Mouse (Mus musculus) heart, postnatal 4 days (tissue): ENCODE data around the gene Rad51d. TPM values are rescaled to one million over a fixed set of nuclear protein-coding genes. Genes with fewer than 3 reads are reported as not detected.
"Not testable (repeated sequence)": the region's sequence is repeated elsewhere in the genome, so short reads cannot be mapped to it uniquely, and the experiment has no call there.

Experiments used
- DNase-seq: peaks from one replicate; pipeline ENCODE4 v3.0.0; 2021
- total RNA-seq, 2 experiments: library from RNA; stranded (reverse); gene quantifications; 2 replicates each; pipeline ENCODE4 v1.2.3; 2021

Rad51d gene
- total RNA-seq, 2 experiments from 2014 or later: 10.2 to 11.0 TPM

DNA sequence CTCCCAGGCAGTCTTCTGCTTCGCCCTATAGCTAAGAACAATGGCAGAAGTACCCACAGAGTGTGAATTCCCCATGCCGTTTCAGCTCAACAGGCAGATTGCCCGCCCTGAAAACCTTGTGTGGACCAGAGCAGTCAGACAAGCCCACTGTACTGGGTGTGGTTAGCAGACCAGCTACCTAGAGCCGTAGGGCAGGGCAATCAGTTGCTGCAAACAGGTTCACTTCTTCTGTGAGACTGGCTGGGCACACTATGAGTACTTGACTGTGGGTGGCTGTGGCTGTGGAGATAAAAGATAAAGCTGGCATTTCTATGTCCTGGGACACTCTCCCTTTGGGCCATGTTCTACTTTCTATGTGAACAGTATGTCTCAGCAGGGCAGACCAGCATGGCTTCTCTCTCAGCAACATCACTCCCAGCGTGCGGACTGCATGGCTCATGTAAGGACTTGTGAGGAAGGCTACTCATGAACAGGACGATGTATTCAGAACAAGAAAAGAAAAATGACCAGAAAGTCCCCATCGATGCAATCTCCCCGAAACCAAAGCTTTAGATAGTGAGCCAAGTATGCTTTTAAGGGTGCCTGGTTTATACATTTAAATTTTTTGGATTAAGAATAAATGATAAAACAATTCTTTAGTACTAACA, 35.0 kb downstream of the Rad51d start:
- no peak for DNase-seq

DNA sequence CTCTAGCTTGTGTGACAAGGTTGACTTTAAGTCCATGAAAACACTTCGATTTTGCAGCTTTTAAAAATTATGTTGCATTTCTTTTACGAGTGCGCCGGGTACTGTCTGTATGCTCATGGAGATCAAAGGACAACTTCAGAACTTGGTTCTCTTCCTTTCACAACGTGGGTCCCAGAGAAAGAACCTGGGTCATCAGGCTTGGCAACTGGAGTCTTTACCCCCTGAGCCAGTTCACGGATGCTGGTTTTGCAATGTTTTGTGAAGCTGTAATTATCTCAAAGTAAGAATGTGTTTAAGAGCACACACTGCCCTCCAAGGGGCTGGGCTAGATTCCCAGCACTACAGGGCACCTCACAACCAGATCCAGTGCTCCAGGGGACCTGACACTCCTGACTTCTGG, 36.3 kb downstream of the Rad51d start:
- no peak for DNase-seq

DNA sequence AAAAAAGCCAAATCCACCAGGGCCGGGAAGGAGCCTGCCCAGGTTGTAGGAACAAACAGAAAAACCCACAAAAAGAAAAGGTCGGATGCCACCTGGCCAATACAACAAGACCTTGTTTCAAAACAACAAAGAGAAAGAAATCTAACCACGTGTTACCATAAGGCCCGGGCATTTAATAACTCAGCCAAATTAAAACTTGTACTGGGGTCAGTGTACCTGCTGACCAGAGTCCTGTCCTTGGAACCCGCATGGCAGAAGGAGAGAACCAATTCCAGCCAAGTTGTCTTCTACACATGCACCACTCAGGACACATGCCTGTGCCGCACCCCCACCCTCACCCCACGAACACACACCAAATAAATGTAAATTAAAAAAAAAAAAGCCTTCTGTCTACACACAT, 37.5 kb downstream of the Rad51d start:
- no peak for DNase-seq

DNA sequence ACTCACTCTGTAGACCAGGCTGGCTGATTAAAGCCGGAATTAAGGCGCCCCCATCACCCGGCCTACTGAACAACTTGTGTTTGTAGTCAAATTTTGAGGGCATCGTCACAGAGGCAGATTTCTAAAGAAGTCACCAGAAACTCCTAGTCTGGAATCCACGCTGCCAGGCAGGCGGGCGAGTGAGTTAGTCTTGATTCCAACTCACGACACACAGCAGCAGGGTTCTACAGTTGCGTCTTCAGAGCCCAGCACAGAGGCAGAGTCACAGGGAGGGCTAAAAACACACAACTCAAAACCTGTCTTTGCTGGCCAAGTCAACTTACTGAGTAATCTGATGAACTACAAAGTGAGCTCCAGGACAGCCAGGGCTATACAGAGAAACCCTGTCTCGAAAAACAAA, 37.9 kb downstream of the Rad51d start:
- DNase-seq: no peak

DNA sequence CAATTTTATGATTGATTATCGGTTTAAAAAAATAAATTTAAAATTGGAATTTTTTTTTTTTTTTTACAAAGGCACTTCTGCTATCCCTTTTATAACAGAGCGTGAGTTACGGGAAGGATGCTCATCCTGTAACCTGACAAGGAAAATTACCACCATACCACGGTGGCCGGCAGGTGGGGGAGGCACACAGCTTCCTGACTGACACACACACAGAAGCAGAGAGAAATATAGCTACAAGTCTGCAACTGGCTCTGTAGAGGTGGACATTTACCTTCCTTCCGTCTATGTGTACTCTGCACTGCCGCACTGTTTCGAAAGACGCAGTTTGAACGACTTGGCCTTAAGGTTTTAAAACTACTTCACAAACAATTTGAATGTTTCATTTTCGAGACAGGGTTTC, 38.3 kb downstream of the Rad51d start:
- DNase-seq: no peak

DNA sequence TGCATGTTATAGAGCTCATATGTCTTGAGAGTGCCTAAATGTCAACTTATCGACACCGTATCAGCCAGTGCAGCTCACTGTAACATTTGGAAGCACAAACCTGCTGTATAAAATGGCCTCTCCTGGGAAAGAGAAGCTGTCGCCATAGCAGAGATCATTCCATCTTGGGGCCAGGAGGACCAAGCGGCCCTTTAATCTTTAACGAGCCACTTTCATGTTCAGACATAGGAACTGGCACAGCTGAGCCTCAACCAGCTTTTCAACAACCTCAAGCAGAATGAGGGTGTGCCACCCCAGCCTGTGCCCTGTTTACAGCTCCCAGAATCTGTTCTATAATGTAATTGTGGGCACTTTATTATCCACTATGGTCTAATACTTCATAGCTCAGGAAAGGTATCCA, 40.2 kb downstream of the Rad51d start:
- no peak for DNase-seq

DNA sequence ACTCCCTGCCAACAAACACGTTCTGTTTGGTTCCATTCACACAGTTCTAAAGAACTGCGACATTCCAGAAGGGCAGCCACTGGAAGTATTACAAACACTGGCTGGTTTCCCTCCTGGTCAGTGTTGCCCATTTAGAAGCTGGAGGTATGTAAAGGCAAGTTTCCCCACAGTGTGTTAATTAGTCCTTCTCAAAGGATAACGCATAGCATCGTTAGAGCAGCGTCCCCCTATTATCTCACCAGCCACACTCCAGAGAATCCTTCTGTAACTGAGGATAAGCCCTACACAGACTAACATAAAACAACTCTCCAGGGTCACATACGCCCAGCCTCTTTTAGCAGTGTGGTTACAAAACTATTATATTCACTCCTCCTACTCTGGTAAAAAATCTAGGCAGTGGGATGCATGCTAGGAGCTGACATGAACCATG, 42.8 kb downstream of the Rad51d start:
- DNase-seq: no peak

DNA sequence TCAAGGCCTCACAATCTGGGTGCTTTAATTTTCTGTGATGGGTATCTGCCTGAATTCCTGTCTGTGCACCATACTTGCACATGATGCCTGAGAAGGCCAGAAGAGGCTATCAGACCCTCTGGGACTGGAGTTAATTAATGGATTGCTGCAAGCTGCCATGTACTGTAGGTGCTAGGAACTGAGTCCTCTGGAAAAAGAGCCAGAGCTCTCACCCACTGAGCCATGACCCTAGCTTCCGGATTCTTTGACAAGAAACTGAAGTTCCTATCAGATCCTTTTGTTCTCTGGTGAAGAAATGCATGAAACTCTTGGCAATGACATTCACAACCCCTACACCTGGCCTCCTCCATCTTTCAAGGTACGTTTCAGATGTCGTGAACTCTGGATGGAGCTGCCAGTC, 43.5 kb downstream of the Rad51d start:
- no peak for DNase-seq

DNA sequence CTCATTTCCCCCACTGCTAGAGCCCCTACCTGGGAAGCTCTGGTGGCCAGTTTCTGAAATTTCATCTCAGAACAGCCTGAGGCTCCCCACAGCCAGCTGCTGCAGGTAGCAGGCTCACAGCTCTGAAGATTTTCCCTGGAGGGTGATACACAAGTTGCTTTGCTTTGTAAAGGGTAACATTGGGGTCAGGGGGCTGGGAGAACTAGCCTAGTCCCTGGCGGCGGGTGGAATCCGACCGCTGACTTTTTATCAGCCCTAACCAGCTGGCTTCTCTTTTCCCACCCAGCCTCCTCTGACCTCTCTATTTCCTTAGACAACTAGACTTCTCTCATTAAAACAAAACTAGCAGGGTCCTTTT, 44.4 kb downstream of the Rad51d start:
- no peak for DNase-seq

DNA sequence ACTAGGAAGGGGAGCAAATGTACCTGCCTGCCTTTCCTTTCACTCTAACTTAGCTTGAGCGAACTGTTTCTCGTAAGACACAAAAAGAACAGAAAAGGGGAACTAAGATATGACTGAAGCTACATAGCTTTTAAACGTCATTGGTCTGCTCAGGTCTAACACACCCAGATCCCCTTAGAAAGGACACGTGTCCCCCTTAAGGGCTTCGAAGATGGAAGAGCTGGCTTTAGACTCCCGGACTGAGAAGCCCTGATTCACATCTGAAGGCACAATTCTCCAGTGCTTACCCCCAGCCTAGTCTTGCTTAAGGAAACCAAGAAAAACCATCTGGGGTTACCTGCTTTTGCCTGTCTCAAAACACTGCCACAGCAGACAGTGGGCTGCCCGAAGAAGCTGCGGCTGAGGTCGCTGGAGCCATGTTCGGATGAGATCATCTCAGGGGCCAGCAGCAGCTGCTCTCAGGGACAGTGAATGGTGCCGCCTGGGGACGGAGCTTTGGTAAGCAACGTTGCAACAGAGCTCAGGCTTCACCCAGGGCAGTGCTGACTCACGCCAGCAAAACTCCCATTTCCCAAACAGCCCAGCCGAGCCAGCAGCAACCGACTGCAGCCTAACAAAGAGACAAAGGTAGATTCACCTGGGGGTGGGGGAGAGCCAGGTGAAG, 44.9 kb downstream of the Rad51d start:
- DNase-seq: peak; percentile 69

DNA sequence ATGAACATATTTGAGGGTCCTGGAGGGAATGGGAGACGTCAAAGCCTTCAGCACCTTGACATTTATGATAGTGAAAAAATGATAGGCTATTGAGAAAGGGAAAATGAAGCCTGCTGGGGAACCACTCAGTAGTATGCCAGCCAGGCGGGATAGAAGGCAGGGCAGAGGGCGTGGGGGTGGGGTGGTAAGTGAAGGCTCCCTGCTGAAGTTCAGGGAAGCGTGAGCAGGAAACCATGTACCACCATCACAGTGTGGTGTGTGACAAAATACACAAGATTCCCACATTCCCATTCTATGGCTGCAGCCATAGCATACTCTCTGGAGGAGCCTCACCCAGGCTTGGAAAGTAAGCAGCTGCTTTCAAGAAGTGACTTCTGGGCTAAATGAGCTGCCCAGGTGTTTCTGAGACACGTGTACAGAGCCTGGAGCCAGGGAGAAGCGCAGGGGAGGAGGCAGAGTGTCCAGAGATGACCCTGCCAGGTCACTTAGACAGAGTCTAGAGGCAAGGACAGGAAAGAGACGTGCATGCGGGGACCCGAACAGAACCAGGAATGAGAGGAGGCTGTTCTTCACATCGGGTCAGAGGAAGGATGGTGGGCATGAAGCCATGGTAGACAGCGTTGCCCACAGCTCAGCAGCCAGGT, 45.5 kb downstream of the Rad51d start:
- no peak for DNase-seq

DNA sequence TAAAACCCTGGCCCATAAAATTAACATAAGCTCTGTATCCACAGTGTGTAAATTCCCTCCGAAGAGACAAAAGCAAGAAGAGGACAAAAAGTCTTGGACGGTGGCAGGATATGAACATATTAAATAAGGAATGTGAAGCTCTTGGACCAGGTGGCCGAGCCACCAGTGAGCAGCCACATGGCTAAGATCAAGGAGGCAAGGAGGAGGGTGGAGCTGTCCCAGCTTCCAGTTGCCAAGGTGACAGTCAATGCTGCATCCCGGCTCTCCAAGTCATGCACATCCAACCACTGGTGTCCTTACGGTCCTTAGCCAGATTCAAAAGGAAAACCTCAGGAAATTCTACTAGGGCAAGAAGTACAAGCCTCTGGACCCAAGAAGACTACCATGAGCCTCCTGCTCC, 51.9 kb downstream of the Rad51d start:
- no peak for DNase-seq

DNA sequence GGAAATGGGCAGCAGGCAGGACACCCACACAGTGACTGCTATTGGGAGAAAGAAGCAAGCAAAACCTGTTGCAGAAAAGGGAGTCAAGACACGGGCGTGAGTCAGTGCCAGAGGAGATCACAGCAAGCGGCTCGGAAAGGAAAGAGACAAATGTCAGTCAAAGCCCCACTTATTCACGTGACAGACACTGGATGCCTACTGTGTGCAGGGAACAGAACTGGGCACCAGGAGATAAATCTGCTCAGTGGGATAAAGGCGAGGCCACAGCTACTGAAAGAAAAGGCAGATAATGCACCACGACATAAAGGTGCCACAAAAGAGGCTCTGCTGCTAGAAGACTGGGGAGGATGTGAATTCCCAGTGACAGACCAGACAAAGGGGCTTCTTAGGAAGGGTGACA, 52.6 kb downstream of the Rad51d start:
- DNase-seq: no peak

DNA sequence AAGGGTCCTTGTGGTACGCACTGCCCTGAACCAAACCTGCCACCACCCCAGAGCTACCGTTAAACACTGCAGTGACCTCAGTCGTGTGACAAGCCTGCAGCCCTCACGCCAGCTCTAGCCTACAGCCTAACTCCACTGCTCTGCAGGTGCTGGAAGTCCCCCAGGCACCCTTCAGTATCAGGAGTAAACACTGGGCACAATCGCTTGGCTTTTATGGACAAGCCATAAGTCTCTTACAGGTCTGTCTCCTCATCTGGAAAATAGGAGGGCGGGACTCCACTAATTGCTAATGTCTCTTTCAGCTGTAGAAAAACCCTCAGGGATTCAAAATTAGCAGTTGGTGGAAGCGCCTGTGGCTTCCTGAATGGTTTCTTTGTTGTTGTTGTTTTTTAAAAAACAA, 53.2 kb downstream of the Rad51d start:
- no peak for DNase-seq

DNA sequence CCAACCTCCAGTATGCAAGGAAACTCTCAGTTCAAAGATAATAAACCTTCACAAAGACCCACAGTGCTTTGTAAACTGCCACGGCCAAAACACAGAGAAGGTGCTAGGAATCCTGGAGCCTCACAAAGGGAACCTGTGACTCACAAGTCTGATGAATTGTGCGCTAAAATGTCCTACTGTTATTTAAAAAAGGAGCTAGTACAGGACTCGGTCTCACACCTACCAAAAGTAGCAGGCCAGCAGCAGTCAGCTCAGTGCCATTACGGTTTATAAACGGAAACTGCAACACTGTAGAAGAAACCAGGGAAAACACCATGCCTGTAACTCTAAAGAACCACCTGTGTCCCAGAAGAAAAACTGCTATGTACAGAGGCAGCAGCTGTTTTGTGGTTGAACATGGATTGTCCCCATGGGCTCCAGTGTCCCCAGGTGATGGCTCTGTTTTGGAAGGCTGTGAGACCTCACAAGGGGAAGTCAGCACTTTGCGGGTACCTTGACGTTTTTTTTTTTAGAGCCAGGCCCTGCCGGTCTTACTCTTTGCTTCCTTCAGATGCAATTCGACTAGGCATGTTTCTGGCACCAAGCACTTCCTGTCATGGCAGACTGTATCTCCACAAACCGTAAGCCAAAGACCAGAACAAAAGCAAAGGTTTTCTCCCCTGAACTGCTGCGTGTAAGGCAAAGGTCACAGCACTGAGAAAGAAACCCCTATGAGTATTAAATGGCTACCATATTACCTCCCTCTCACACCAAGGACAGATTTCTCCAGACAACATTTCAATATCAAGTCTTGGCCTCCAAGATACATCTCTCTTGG, 54.6 kb downstream of the Rad51d start:
- no peak for DNase-seq

DNA sequence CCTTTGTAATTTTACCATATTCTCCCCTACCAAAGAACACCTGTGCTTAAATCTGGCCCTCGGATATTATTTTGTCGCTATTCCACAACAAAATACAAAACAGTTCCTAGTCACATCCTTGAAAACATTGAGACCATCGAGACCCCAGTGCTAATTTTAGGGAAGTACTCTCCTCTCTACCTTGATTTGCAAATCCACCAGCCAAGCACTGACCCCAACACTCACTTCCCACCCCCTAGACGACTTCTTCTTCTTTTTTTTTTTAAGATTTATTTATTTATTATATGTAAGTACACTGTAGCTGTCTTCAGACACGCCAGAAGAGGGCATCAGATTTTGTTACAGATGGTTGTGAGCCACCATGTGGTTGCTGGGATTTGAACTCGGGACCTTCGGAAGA, 56.1 kb downstream of the Rad51d start:
- not testable (repeated sequence) for DNase-seq

DNA sequence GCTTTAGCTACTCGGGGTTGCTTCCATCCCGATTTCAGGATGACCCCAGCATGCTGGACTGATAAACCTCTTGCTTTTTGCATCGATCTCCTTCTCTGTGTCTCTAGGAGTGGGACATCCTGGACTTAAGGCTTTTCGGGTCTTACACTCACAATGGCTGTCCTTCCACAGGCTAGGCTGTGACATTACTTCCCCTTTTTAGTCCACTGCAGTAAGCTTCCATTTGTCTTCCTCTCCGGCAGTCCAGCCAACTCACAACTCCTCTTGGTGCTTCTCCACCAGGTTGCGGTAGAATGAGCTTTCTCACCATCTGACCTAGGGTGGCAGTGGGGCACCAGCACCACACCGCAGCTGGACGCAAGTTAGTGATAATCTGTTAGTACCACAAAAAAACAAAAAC, 56.5 kb downstream of the Rad51d start:
- no peak for DNase-seq

DNA sequence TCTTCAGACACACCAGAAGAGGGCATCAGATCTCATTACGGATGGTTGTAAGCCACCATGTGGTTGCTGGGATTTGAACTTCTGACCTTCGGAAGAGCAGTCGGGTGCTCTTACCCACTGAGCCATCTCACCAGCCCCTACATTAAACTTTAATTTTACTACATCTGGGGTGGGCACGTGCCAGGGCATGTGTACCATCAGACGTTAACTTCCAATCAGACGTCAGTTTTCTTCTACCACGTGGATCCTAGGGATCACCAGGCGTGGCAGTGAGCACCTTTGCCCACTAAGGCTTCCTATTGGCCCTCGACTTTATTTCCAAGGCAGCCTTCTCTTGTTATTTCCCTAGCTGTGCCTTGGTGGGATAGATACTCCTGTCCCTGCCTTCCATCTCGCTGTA, 58.0 kb downstream of the Rad51d start:
- DNase-seq: not testable (repeated sequence)

DNA sequence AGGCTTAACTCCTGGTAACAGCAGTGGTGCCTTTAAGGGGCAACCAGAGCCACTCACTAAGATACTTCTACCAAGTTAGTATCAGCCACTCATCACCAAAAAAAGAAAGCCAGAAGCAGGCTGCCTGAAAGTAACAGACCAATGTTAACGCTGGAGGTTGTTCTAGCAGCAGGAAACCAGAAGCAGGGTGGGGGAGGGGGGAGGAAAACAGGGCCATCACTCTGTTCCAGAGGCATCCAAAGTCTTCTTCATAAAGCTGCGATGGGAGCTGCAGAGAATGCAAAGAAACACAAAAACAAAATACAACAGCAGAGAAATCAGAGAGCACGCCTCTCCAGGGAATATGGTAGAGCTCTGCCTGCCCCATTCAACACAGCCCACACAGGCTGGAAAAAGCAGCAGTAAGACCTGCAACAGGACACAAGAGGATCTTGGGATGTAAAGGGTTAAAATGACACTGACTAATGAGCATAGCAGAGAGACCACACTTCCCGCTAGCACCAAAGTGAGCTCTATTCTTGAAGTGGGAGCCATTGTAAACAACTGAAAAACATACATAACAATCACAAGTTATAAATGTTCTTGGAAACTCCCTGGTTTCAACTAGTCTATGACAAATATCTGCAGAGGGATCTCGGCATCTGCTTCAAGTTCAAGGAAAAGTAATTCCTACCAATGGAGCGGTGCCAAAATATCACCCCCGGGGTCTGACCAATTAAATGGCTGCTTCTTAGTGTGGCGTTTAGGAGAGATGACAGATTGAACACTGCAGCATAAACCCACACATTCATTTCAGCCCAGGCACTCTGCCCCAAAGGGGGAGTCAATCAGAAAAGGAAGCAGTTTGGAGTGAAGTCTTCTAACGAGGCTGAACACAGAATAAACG, 59.2 kb downstream of the Rad51d start:
- no peak for DNase-seq

DNA sequence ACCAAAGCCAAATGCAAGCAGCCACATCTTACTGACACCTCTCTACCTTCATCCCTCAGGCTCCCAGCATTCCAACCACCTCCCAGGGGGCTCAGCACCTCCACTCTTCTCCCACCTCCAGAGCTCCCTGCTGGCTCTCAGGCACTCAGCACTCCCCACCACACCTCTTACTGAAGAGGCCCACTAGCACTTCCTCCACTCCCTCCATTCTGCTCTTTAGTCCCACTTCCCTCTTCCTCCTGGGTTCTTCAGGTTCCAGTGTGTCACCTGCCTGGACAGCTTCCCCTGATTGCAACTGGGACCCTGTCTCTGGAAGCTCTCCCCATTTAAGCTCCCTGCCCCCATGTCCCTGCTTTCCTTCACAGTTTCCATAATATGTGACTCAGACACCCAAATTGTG, 63.6 kb downstream of the Rad51d start:
- DNase-seq: no peak
